Mouse (Mus musculus) c-Kit-positive CD71-negative TER-119-negative erythroid progenitor cells, embryonic 14.5 days (primary cell): ENCODE measurements around the gene Fgd5.
"Not testable (repeated sequence)": the region's sequence is repeated elsewhere in the genome, so short reads cannot be mapped to it uniquely, and the experiment has no call there.

ENCODE experiments used
- DNase-seq: peaks from one replicate; pipeline ENCODE4 v3.0.0-alpha.2; 2013; ENCODE audit warnings: low read depth

The Fgd5 gene

DNA sequence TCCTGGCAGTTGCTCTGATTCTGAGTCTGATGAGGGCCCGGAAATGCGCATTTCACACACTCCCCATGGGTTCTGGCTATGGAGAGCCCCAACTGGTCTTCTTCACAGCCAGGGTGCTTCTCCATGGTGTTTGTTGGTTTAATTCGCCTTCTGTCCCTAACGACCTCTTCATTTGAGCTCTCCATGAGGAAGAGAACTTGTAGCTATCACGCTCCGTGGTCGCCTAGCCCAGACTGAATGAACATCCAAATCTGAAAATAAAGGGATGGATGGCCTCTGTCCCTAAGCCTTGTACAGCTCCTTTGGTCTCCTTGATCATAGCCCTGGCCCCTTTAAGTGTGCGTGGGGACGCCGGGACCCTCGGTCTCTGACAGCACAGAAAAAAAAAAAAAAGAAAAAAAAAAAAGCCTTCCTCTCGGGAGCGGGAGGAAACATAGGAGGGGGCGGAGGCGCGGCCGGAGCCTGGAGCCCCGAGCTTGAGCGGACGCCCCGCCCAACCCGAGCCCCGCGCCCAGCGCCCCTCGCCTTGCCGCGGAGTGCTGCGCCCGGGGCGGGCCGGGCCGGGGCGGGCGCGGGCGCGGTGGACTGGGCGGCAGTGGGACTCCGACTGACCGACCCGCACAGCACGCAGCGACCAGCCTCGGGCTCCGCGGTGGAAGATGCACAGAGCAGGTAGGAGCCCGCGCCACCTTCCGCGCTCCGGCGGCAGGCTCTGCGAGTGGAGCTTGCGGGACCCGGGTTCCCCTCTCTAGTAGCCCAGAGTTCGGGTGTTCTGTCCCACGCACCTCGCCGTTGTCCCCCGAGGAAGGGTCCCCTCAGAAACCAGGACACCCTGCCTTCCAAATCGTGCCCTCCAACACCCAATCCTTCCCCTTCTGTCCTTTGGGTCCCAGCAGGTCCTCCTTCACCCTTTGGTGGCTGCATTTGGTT, at the start of gene Fgd5:
Gene Fgd5, plus strand, starts transcription at position 508 of the 930 bp plus-strand sequence.
- DNase-seq, result no peak

DNA sequence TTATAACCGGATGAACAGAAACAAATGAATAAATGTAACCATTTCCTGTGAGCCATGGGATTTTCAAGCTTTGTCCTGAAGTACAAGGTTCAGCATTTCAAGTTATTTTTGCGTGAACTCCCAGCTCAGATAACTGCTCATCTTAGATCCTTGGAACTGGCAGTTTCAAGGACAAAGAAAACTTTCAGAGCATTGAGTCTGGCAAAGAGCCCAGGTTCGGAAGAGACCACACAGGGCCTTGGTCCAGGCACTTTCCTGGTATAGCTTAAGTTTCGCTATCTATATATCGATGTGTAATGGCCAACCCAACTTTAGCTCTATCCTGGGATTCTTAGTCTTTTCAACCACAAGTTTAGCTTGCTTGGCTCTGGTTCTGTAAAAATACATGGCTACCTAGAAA, 47.4 kb upstream of the Fgd5 start:
- no peak for DNase-seq

- DNase-seq, result no peak
Observed at GRCm38 (mm10) chr6:91938491-91938890, 40.2 kb upstream of the Fgd5 start.

DNA sequence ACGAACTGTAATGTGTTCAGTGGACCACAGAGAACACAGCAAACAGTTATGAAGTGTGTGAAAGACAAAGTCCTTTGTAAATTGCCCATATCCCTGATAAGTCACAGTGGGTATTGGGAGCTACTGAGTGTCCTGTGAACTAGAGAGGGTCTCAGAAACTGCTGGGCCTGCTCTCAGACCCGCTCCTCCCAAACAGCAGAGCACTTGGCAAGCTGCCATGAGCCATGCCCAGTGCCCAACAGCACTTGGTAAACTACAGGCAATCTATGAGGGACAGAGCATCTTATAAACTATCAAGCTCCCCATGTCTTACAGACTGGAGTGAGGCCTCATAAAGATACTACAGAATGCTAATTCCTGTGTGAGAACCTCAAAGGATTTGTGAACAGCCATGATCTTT, 30.3 kb upstream of the Fgd5 start:
- no peak for DNase-seq

DNA sequence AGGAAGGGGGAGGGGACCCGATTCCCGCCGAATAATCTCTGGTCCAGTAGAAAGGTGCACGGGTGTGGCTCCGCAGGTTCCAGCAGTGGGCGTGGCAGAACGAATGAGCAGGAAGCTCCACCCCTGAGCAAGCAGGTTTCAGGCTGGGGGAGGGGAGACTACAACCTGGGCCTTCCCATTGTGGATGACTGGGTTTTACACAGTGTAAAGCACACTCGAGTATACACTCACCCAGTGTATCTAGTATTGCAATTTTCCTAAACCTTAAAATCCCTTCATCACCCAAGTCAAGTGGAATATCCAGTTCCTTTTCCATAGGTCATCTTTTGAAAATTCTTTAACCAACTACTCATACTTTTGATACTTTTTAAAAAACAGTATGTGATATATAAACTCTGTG, 20.7 kb upstream of the Fgd5 start:
- not testable (repeated sequence) for DNase-seq

GRCm38 (mm10) chr6:91960028-91960811, 18.5 kb upstream of the Fgd5 start:
- no peak for DNase-seq

DNA sequence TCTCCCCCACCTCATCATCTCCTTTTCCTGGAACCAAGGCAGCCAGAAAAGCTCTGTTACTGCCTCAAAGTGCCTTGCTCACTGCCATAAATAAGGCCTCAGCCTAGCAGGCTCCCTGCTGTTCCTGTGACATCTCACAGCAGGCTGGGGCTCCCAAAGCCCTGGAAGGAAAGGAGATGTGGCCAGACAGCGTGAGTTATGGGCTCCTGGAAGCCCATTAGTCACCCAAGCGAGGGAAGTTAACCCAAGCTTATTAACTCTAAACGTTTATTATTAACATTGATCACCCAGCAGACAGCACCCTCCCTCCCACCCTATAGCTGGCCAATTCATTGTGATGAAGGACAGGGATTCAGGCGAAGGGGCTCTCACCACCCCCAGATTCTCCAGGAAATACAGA, 15.2 kb upstream of the Fgd5 start:
- DNase-seq, result no peak

DNA sequence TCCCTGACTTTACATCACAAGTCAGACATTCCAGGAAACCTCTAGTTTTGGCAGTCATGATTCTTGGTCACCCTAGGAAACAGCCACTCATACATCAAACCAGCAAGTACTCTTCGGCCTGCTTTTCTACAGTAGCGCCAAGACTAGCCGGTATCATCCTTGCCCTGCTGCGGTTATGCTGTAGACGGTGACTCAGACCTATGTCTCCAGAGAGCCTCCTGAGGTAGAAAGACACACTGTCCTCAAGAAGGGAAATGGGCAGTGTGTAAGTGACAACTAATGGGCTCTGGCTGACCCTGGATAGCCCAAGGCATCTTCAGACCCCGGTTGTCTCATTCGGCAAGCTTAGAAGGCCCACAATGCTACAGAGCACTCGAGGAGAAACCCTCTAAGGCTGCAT, 13.6 kb upstream of the Fgd5 start:
- no peak for DNase-seq

DNA sequence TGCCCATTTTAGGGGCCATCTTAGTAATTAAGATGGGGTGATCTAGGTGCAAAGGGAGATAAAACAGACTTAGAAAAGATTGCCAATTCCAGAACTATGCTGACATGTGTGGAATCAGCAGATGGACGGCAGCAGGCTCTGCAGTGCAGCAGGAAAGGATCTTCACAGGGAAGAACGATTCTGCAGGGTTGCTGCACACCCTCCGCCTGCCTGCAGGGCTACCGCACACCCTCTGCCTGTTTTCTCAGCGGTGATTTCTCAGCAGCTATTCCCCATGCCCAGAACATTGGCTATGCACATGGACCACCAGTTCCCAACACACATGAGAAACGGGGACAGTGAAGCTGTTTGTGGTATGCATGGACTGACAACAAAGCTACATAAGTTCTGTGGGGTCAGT, 12.7 kb upstream of the Fgd5 start:
- no peak for DNase-seq

GRCm38 (mm10) chr6:91972201-91972646, 6.5 kb upstream of the Fgd5 start:
- DNase-seq, result peak; percentile 30

DNA sequence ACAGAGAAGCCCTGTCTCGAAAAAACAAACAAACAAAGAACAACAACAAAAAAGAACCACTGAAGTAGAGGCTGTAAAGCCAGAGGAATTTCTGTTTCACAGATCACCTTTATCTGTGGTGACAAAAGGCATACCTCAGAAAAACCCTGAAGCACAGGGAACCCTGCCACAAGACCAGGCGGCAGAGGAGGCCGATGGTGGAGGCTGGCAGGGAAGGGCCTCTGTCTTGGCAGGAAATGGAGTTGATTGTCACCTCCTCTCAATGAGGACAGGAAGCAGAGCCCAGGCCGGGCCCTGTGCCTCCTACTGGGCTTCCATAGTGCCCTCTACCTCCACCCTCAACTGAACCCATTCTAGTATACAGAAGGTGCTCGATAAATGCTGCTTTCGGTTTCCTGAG, 4.7 kb upstream of the Fgd5 start:
- DNase-seq, result no peak

DNA sequence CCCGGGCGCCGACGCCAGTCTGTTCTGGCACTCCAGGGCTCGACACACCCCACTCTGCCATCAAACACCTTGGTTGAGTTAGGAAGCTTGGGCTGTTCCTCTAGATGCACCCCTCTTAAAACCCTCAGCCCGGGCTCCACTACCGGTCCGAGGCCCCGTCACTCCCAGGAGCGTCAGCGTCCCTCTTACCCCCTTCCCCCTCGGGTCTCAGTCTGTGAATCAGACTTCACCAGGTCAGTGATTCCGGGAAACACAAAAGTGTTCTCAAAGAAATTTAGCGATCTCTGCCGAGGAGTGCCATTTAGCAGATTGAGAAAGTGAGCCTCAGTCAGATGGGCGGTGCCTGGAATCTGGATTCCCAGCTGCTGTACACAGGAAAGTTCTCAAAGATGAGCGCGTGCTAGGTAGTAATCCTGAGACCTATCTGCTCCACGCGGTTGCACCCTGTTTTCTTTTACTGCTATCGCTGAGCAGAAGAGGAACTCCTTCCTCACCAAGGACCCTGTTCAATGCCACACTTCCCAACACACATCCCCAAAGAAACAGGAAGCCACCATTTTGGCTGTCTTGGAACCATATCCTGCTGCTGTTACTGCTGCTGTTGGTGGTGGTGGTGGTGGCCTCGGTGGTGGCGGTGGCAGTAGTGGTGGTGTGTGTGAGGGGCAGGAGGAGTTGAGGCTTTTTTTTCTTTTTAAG, 771 bp downstream of the Fgd5 start:
- DNase-seq, result no peak

GRCm38 (mm10) chr6:91980011-91980410, 1.3 kb downstream of the Fgd5 start:
- no peak for DNase-seq

- no peak for DNase-seq
Observed at GRCm38 (mm10) chr6:91990101-91990500, 11.4 kb downstream of the Fgd5 start.

- DNase-seq, result no peak
Observed at GRCm38 (mm10) chr6:91992823-91993222, 14.1 kb downstream of the Fgd5 start.

DNA sequence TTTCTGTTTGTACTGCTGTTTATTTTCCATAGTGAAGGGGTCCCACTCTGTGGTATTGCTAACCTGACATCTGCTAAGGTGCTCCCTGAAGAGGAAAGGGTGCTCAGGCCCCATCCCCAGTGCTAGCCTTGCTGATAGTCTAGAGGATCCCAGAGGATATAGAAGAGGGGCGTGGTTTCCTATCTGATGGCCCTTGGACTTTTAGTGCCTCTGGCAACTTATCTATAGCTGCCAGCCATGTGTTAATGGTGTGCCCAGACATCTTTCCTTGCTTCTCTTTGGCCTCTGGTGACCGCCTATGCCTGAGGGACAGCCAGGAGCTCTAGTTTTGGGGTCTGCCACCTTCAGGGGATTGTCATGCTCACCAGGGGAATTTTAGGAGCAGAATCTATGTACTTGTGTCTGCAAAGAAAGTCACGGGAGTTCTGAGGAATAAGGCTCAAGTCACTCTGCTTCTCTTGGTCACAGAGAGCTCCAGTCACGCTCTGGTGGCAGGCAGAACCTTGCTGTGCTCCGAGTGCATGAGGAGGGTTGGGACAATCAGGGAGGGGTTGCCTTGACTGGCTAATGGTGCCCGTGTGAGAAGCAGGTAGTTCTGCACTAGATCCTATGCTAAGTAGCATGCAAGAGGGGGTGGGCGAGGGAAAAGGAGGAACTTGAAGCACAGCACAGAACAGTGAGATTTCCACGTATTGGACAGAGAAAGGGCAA, 15.3 kb downstream of the Fgd5 start:
- DNase-seq, result no peak

DNA sequence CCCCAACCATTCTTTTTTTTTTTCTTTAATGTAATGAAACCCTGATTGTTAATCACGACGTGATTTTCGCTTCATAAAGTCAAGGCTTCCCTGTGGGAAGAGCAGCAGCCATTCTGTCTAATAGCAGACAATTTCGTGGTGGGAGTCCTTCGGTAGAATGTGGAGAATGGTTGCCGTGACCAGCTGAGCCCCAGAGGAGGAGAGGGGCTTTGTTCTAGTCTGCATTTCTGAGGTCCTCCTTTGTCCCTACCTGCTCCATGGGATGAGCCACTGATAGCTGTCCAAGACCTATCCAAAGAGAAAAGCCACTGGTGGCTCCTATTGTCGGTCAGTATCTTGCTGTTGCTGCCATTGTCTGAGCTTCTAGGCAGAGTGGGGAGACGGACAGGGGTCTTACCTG, 17.4 kb downstream of the Fgd5 start:
- DNase-seq, result no peak

- no peak for DNase-seq
Observed at GRCm38 (mm10) chr6:92002558-92003285, 24.0 kb downstream of the Fgd5 start.

DNA sequence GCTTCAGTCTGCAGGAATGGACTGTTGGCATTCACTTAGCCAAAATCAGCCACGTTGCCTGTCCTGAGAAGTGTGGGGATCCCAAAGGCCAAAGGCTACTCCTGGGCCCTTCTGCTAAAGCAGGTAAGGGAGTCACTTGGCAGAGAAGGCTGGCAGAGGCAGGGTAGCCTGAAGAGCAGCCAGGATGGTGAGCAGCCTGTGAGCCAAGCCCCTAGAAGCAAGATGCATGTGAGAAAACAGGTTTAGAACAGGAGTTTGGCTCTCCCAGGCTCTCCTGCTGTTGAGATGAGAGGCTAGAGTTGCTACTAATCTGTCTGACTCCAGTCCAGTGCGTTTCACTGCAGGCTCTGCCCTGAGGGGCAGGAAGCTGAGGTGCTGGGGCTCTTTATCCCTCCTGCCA, 25.0 kb downstream of the Fgd5 start:
- no peak for DNase-seq

DNA sequence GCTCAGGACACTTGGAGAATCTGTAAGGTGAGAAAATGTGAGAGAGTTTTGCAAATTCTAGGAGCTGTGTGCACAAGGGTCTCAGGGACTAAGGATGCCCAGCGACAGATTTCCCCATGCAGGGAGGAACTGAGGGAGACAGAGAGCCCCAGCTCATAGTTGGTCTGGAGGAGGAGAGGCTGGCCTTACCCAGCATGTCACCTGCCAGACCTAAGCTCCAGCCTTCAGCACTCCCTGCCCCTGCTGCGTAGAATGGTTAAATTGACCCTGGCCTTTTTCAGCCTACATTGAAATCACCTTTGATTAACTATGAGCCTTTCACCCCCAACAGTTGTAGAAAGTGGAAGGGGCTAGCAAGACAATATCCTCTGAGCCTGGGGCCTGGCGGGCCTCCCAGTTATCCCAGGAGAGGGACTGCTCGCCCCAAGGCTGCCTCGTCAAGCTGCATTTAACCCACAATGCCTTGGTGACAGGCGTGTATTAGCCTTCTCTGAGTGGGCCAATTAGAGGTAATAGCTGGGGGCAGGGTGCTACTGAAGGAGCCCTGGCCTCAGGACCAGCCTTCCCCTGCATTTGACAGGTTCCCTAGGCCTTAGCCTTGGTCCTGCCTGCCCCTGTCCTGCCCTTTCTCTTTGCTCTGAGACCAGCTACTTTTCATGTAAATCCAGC, 25.6 kb downstream of the Fgd5 start:
- no peak for DNase-seq

DNA sequence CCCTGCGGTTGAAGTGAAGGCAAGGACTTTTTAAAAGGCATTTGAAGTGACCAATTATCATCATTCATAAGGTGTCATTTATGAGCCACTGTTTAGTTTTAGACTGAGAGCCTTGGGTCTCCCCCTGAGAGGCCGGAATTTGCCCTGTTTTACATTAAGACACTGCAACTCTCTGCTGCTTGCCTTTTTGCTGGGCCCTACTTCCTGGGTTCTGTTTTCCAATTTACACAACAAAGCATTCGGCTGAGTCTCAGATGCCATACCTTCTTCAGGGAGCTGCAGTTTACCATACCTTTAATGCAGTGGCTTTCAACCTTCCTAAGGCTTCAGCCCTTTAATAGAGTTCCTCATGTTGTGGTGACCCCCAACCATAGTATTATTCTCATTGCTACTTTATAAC, 26.1 kb downstream of the Fgd5 start:
- DNase-seq, result no peak
